Mouse (Mus musculus) kidney, adult 2 months (tissue): ENCODE measurements around the gene Zfp423. TPM values are rescaled to one million over a fixed set of nuclear protein-coding genes. Genes with fewer than 3 reads are reported as not detected.
A peak's percentile ranks its signal among the peaks of the same experiment; 100 is the strongest.

ENCODE experiments used
- DNase-seq: peaks from one replicate; pipeline ENCODE4 v3.0.0; 2021
- H3K27ac ChIP-seq: fragments of 200-500 bp; 2 replicates; pipeline ENCODE4 v1.5.1; 2012; ENCODE audit warnings: low read depth, low read length, control low read depth, inconsistent platforms; ENCODE audit not compliant: insufficient read depth
- H3K27me3 ChIP-seq: fragments of 200-500 bp; replicated peaks from 2 replicates; pipeline ENCODE4 v1.6.1; 2012; ENCODE audit warnings: mild to moderate bottlenecking, moderate library complexity, low read length, inconsistent platforms; ENCODE audit not compliant: control insufficient read depth, insufficient read depth
- H3K36me3 ChIP-seq: fragments of 200-500 bp; 2 replicates; pipeline ENCODE4 v1.6.1; 2012; ENCODE audit warnings: mild to moderate bottlenecking, moderate library complexity, low read length, inconsistent platforms; ENCODE audit not compliant: control insufficient read depth, insufficient read depth
- H3K4me1 ChIP-seq: fragments of 200-500 bp; 2 replicates; pipeline ENCODE4 v1.6.1; 2011; ENCODE audit warnings: low read length; ENCODE audit not compliant: control insufficient read depth, insufficient read depth
- H3K4me3 ChIP-seq: fragments of 200-500 bp; 2 replicates; pipeline ENCODE4 v1.5.1; 2011; ENCODE audit warnings: mild to moderate bottlenecking, low read depth, low read length, control low read depth; ENCODE audit not compliant: insufficient read depth
- CTCF ChIP-seq: fragments of 200-500 bp; conservative IDR thresholded peaks from 2 replicates; pipeline ENCODE4 v1.5.1; 2011; ENCODE audit warnings: low read depth, mild to moderate bottlenecking, control low read depth, low read length, moderate library complexity, mixed read lengths; ENCODE audit not compliant: insufficient read depth, insufficient read length
- POLR2A ChIP-seq: fragments of 200-500 bp; IDR thresholded peaks from one replicate; pipeline ENCODE4 v1.6.1; 2011; ENCODE audit warnings: low read depth, low read length, control low read depth
- WGBS: fragments of 180-500 bp; shearing (Covaris S2); methylation state at CpG from one replicate; pipeline ENCODE4 v1.1.7; 2018; 5-methylcytosine and 5-hydroxymethylcytosine counted together
- polyA plus RNA-seq: library from polyadenylated mRNA; depleted of rRNA; stranded (reverse); fragments of >200 nt; gene quantifications from 2 replicates; pipeline ENCODE4 v1.2.3, GENCODE M21; 2012

Zfp423 gene
- polyA plus RNA-seq, 1 experiment = 4.1 TPM

DNA sequence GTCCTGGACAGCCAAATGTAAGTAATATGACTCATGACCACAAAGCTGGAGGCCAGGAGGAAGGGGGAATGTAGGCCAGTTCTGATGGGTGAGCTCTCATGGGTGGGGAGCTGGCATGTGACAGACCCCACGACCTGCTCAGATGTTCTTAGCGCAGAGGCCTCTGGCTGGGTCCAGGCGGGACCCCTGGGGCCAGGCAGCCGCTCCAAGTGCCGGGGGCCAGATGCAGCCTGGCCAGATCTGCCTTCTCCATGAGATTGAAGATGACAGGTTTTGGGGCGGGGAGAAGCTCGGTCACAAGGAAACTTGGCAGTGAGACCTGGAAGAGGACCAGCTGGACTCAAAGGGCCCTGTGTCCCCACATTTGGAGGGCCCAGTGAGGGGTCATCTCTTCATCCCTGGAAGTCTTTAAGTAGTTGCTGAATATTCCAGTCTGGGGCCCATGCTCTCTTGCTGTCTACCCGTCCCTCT is 257.3 kb downstream of the Zfp423 start:
- no peak for DNase-seq
- 64% methylated on average over 8 of the region's 8 CpGs for WGBS
- Histone ChIP-seq H3K4me3 (no peak overlapping the region), H3K27me3 (no peaks in the 10 kb centered on the region), H3K4me1 (no peaks in the 10 kb centered on the region), H3K36me3 (no peaks in the 10 kb centered on the region), H3K27ac (no peak overlapping the region)
- no peak for TF ChIP-seq POLR2A

DNA sequence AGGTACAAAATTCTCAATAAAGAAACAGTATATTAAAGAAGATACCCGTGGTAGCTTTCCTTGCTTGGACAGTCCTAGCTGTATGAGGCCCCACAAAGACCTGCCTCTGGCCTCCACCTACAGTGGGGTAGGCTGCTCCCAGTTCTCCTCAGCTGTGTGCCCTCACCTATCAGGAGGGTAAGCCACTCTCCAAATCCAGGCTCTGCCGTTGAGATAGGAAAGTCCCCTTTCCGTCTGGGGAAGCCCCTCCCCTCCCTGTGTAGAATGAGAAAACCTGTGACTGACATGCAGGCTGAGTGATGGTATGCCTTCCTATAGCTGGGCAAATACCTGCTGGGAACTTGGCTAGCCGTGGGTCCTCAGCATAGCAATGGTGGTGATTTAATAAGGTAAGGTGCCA is 257.8 kb downstream of the Zfp423 start:
- Histone ChIP-seq H3K27me3 (no peaks in the 10 kb centered on the region), H3K27ac (no peak overlapping the region), H3K36me3 (no peaks in the 10 kb centered on the region), H3K4me3 (no peak overlapping the region), H3K4me1 (no peaks in the 10 kb centered on the region)
- TF ChIP-seq CTCF = no peak
- TF ChIP-seq POLR2A = no peak
- WGBS = 80% methylated on average over 4 of the region's 4 CpGs
- DNase-seq = no peak

DNA sequence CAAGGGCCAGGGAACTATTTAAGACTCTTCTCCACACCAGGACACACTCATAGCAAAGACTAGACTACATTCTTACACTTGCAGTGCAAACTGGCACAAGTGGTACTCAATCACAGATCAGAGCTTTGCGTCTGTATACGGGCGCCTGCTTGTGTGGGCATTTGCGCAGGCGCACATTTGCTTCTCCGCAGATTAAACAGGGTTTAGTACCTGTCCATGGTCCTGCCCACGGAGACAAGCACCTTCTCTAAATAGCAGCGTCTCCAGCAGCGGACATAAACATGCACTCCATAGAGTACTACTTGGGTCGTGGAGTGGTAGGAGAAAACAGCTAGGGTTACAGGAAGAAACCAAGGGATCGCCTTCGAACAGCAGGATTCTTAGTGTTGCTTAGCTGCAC is 259.1 kb downstream of the Zfp423 start:
- Histone ChIP-seq H3K4me3 (no peak overlapping the region), H3K27me3 (no peaks in the 10 kb centered on the region), H3K27ac (no peak overlapping the region), H3K36me3 (no peaks in the 10 kb centered on the region), H3K4me1 (no peaks in the 10 kb centered on the region)
- 42% methylated on average over 12 of the region's 12 CpGs for WGBS
- no peak for TF ChIP-seq POLR2A
- no peak for TF ChIP-seq CTCF
- DNase-seq = no peak

DNA sequence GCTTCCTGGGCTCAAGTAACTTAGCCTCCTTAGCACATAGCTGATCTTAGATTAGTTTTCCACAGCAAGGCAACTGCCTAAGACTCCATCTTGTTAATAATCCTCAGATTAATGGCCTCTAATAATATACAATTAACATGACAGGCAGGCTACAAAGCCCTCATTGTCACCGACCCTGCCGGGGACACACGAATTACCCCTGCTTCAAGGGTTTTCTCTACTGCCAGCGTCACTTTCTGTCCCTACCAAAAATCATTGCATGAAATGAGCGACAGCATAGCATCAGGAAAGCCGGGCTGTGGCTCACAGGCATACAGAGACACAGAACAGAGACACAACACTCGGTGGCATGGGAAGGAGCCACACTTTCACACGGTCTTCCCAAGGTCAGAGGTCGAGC is 262.3 kb downstream of the Zfp423 start:
- Histone ChIP-seq H3K27me3 (no peaks in the 10 kb centered on the region), H3K4me1 (no peaks in the 10 kb centered on the region), H3K27ac (no peak overlapping the region), H3K4me3 (no peak overlapping the region), H3K36me3 (no peaks in the 10 kb centered on the region)
- no peak for DNase-seq
- TF ChIP-seq CTCF = no peak
- no peak for TF ChIP-seq POLR2A
- WGBS = 49% methylated on average over 9 of the region's 9 CpGs

DNA sequence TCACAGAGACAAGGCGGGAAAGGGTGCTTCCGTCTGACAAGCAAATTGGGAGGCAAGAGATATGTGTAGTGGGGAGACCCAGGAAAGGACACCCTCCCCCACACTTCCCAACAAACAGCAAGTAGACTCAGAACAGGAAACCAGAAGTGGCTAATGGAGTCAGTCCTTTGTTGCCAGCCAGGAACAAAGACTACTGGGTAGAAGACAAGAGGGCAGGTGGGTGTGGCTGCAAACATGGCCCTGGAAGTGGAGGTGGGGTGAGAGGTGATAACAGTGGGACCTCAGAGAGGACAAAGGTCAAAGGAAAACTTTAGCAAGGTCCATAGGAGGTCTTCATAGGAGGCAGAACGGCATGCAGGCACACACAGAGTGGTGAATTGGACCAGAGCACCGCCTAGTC is 265.7 kb downstream of the Zfp423 start:
- H3K27me3 ChIP-seq = no peaks in the 10 kb centered on the region
- DNase-seq = no peak
- H3K27ac ChIP-seq = no peak overlapping the region
- H3K4me1 ChIP-seq = no peaks in the 10 kb centered on the region
- WGBS = 74% methylated on average over 4 of the region's 4 CpGs
- no peaks in the 10 kb centered on the region for H3K36me3 ChIP-seq
- H3K4me3 ChIP-seq = no peak overlapping the region
- no peak for TF ChIP-seq CTCF

DNA sequence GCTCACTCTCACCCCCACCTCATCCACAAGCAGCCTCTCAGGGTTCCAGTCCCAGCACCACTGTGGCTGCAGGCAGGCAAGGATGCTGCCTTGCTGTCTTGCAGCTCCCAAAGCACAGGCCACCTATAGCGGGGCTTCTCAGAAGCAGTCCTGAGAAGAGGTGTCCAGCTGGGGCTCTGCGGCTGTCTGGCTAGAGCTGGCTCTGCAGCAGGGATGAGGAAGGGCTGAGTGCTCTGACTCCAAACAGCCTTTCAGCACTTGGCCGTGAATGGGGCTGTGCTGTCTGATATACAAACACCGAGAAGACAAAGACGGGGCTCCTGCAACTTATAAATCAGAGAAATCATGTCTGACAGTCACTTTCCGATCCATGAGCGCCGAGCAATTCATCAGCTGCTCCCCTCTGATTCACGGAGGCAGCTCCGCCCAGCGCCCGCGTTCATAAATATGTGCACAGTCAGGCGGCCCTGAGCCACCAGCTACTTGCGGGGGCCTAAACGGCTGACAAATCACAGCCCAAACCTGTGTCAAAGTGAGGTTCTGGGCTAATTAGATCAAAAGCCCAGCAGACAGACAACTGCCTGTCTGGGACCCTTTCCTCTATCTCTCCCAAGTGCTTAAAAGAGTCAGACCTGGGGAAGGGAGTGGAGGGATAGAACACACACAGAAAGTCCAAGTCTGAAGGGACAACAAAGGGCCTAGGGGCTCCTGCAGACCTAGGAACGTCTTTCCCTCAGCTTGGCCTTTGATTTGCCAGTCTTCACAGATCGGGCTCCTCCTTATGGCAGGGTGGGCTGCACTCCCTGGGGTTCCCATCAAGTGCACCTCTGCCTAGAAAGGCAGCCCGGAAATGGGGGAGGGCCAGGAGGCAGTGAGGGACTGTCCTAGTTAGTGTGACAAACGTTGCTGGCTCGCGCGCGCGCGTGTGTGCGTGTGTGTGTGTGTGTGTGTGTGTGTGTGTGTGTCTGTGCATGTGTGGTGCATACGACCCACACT is 269.0 kb downstream of the Zfp423 start:
- WGBS = 16% methylated on average over 28 of the region's 28 CpGs
- Histone ChIP-seq H3K4me1 (no peaks in the 10 kb centered on the region), H3K27me3 (no peaks in the 10 kb centered on the region), H3K27ac (no peak overlapping the region), H3K4me3 (no peak overlapping the region), H3K36me3 (no peaks in the 10 kb centered on the region)
- peak; percentile 11 for DNase-seq
- TF ChIP-seq CTCF (no peak), POLR2A (no peak)

DNA sequence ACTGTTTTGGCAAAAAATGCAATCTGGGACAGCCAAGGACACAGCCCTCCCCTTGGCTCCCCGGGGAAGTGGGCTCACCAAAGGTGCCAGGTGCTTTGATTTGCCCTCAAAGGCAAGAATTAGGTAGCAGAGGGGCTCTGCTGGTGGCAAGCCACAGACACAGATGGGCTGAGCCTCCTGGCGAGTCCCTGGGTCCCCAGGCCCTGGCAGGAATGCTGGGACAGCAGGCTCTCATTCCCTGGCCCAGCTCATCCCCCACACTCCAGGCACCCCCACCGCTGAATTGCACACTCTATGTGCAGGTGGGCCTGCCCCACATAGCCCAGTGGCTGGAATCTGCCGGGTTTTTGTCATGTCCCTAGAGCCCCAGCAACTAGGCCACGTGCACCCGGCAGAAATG is 270.2 kb downstream of the Zfp423 start:
- Histone ChIP-seq H3K4me3 (no peak overlapping the region), H3K4me1 (no peaks in the 10 kb centered on the region), H3K27me3 (no peaks in the 10 kb centered on the region), H3K36me3 (no peaks in the 10 kb centered on the region), H3K27ac (no peak overlapping the region)
- 66% methylated on average over 6 of the region's 6 CpGs for WGBS
- no peak for DNase-seq
- TF ChIP-seq CTCF (no peak), POLR2A (no peak)
